Mouse (Mus musculus) embryonic facial prominence, embryonic 11.5 days (tissue): Measurements from ENCODE around the gene Prkci. TPM values are rescaled to one million over a fixed set of nuclear protein-coding genes. Genes with fewer than 3 reads are reported as not detected.

Experiments
- ATAC-seq: fragments of 200-750 bp; cut with Nextera tagmentation; replicated peaks from 2 replicates; pipeline ENCODE4 v1.8.0; 2017; ENCODE audit warnings: low read depth; ENCODE audit not compliant: insufficient number of reproducible peaks, low FRiP score, low TSS enrichment
- DNase-seq: peaks from one replicate; pipeline ENCODE4 v3.0.0-alpha.2; 2015; ENCODE audit warnings: low spot score
- H3K27ac ChIP-seq: fragments of 300-500 bp; sonication (generic); replicated peaks from 2 replicates; pipeline ENCODE4 v1.5.1; 2014; ENCODE audit warnings: mild to moderate bottlenecking, low read depth, low read length, control low read depth
- H3K27me3 ChIP-seq: fragments of 300-500 bp; sonication (generic); 2 replicates; pipeline ENCODE4 v1.6.1; 2014; ENCODE audit warnings: mild to moderate bottlenecking, low read length, moderate library complexity, mixed read lengths; ENCODE audit not compliant: control insufficient read depth, insufficient read depth
- H3K36me3 ChIP-seq: fragments of 300-500 bp; sonication (generic); replicated peaks from 2 replicates; pipeline ENCODE4 v1.6.1; 2014; ENCODE audit warnings: low read depth, mild to moderate bottlenecking, low read length, moderate library complexity, mixed read lengths; ENCODE audit not compliant: control insufficient read depth, insufficient read depth
- H3K4me1 ChIP-seq: fragments of 300-500 bp; sonication (generic); 2 replicates; pipeline ENCODE4 v1.6.1; 2014; ENCODE audit warnings: low read length, mixed read lengths; ENCODE audit not compliant: control insufficient read depth, insufficient read depth
- H3K4me2 ChIP-seq: fragments of 300-500 bp; sonication (generic); 2 replicates; pipeline ENCODE4 v1.6.1; 2014; ENCODE audit warnings: low read depth, mild to moderate bottlenecking, control low read depth, low read length, moderate library complexity
- H3K4me3 ChIP-seq: fragments of 300-500 bp; sonication (generic); 2 replicates; pipeline ENCODE4 v1.5.1; 2014; ENCODE audit warnings: low read depth, low read length, control low read depth
- H3K9ac ChIP-seq: fragments of 300-500 bp; sonication (generic); replicated peaks from 2 replicates; pipeline ENCODE4 v1.6.1; 2014; ENCODE audit warnings: mild to moderate bottlenecking, control low read depth, low read length
- H3K9me3 ChIP-seq: fragments of 300-500 bp; sonication (generic); replicated peaks from 2 replicates; pipeline ENCODE4 v1.6.1; 2016; ENCODE audit warnings: mild to moderate bottlenecking, low read length, inconsistent platforms, mixed read lengths; ENCODE audit not compliant: control insufficient read depth
- WGBS: fragments of 180-500 bp; shearing (Covaris S2); extraction: QIAGEN DNeasy Blood & Tissue Kit; methylation state at CpG from one replicate; pipeline ENCODE4 v1.1.7; 2014; 5-methylcytosine and 5-hydroxymethylcytosine counted together
- polyA plus RNA-seq: library from polyadenylated mRNA; unstranded; fragments of >200 nt; fragmentation: Nextera tagmentation; extraction: Ambion mirVana; gene quantifications from 2 replicates; pipeline ENCODE4 v1.2.1, GENCODE M21; 2014

Gene Prkci
- polyA plus RNA-seq, 1 experiment from 2014 or later: 57.1 TPM

DNA sequence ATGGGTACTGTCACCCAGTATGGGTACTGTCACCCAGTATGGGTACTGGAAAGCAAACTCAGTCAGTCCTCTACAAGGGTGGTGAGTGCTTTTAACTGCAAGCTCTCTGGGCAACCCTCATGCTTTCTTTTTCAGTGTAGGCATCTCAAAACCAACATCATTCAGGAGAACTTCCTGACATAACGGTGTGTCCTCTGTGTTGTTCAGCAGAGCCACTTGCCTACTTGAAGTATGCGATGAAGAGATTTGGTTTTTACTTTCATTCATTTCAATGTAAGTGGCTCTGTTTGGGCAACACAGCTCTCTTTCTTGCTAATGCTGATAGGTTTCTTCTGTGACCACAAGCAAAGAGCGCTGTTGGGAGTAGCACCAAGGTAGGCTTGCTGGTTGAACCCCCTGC, 89.5 kb downstream of the Prkci start:
- no peak for ATAC-seq
- Histone ChIP-seq H3K4me3 (no peak overlapping the region), H3K4me1 (no peaks in the 10 kb centered on the region), H3K36me3 (no peaks in the 10 kb centered on the region), H3K27me3 (no peaks in the 10 kb centered on the region), H3K4me2 (no peak overlapping the region), H3K9me3 (no peaks in the 10 kb centered on the region), H3K27ac (no peak overlapping the region), H3K9ac (no peak overlapping the region)
- WGBS: 90% methylated on average over 3 of the region's 3 CpGs
- DNase-seq: no peak

DNA sequence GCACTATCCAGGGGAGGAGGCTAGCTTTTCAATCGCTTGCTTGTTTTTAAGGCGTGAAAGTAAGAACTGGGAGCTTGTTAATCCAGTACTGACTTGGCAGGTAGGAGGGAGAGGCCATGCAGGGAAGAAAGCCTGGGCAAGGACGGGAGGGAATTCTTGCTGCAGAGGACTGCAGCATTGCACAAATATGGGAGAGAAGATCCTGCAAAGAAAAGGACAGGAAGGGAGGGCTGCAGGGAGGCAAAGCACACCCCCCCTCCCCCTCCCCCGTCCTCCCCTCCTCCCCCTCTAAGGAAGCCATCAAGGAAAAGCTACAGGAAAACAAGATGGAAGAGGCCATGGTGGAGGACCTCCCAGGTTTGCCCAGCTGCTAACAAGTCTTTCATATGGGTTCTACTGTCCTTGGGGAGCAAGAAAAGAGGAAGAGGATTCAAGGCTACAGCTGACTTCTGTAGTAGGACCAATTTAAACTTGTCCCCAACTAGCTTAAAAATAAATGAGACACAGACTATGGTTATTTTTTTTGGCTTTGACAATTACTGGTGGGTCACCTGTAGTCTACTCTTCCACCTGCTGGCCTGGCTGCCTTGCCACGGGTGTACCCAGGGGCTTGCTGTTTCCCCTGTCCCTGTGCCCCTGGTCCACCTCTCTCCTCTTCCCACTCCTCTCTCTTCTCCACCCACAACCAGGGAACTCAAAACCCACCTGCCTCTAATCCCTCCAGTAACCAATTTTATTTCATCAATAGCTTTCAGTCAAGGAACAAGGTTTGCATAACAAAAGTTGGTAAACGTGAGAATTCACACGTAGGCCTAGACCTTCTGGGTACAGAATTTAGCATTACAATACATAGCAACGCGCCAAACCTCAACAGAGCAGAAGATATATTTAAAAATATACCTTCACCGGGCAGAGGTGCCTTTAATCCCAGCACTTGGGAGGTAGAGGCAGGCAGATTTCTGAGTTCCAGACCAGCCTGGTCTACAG, 93.5 kb downstream of the Prkci start:
- no peaks in the 10 kb centered on the region for H3K36me3 ChIP-seq
- H3K9ac ChIP-seq: no peak overlapping the region
- H3K4me1 ChIP-seq: no peaks in the 10 kb centered on the region
- H3K27ac ChIP-seq: no peak overlapping the region
- no peaks in the 10 kb centered on the region for H3K9me3 ChIP-seq
- DNase-seq (no peak), ATAC-seq (no peak)
- H3K4me2 ChIP-seq: no peak overlapping the region
- no peaks in the 10 kb centered on the region for H3K27me3 ChIP-seq
- 32% methylated on average over 10 of the region's 10 CpGs for WGBS
- H3K4me3 ChIP-seq: no peak overlapping the region

DNA sequence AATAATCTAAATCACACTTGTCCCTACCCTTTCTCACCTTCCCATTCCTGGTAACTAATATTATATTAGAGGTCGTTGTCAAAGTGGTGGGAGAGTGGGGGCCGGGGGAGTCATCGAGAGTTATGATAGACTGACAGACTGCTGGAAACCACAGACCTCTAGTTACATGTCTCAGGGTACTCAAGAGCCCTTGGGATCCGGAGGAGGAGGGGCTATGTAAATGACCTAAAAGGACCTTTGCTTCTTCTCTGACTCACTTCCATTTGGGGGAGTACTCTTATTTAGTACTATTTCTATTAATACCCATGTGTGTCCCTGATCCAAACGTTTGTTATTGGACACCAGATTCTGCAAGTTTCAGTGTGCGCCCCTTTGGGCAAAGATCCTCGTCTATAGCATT, 94.4 kb downstream of the Prkci start:
- no peak for ATAC-seq
- WGBS: 65% methylated on average over 7 of the region's 7 CpGs
- Histone ChIP-seq H3K36me3 (no peaks in the 10 kb centered on the region), H3K9me3 (no peaks in the 10 kb centered on the region), H3K27me3 (no peaks in the 10 kb centered on the region), H3K4me3 (no peak overlapping the region), H3K9ac (no peak overlapping the region), H3K4me2 (no peak overlapping the region), H3K4me1 (no peaks in the 10 kb centered on the region), H3K27ac (no peak overlapping the region)
- DNase-seq: no peak

DNA sequence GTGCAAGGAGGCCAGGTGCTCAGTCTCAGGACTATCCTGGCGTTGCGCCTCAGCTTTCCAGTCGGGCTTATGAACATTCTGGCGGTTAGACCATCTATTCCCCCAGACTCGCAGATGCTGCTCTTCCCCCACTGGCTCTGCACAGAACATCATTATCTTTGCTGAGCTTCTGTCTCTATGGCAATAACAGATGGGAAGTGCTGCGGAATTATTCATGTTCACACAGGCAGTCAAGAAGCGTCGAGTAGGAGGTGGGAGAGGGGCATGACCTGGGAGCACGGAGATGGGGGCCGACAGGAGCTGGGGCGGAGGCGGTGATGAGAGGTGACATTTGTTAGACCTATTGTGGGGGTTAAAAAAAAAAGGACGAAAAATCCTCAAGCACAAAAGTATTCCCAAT, 97.6 kb downstream of the Prkci start:
- DNase-seq: peak; percentile 60
- Histone ChIP-seq H3K4me3 (peak overlapping the region; percentile 97), H3K9me3 (no peaks in the 10 kb centered on the region), H3K9ac (peak overlapping the region; percentile 83), H3K4me2 (peak overlapping the region; percentile 85), H3K27me3 (no peaks in the 10 kb centered on the region), H3K27ac (peak overlapping the region; percentile 99), H3K4me1 (no peaks in the 10 kb centered on the region), H3K36me3 (no peaks in the 10 kb centered on the region)
- ATAC-seq: 0 out of 2 replicates have a peak, but pooled peaks have one; percentile 12
- WGBS: 2% methylated on average over 13 of the region's 13 CpGs

DNA sequence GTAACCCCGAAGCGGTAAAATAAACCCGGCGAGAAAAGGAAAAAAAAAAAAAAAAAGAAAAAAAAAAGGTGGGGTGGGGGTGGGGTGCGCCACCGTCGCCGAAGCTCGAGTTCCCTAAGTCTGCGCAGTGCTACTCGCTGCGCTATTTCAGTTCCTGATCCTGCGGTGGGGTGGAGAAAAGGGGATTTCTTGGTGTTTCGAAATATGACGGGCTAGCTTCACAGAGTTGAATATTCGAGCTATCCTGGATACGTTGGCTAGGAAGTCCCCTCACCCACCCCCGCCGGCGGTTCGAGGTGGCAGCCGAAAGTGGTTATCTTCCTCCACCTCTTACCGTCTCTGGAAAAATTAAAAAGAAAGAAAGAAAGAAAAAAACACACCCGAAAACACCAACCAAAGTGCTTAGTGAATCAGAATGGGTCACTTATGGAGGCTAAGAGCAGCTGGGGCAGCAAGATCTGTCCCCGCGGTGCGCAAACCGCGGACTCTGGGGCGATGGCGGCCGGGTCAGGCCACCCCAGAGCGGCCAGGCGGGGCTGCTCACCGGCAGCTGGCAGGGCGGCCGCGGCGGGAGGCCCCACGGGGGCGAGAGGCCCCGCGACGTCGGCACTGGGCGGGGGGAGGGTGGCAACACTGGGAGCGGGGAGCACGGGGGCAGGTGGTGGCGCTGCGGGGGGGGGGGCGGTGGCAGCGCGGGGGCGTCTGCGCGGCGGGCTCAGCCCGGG, 98.2 kb downstream of the Prkci start:
- Histone ChIP-seq H3K4me2 (peak overlapping the region; percentile 85), H3K4me3 (peak overlapping the region; percentile 97), H3K9ac (peak overlapping the region; percentile 83), H3K27ac (peak overlapping the region; percentile 99), H3K9me3 (no peaks in the 10 kb centered on the region), H3K27me3 (no peaks in the 10 kb centered on the region), H3K36me3 (no peaks in the 10 kb centered on the region), H3K4me1 (no peaks in the 10 kb centered on the region; the same call in 1 of the 2 replicates)
- WGBS: under 1% methylated on average over 49 of the region's 58 CpGs
- ATAC-seq: peak; percentile 49
- peak; percentile 76 for DNase-seq

DNA sequence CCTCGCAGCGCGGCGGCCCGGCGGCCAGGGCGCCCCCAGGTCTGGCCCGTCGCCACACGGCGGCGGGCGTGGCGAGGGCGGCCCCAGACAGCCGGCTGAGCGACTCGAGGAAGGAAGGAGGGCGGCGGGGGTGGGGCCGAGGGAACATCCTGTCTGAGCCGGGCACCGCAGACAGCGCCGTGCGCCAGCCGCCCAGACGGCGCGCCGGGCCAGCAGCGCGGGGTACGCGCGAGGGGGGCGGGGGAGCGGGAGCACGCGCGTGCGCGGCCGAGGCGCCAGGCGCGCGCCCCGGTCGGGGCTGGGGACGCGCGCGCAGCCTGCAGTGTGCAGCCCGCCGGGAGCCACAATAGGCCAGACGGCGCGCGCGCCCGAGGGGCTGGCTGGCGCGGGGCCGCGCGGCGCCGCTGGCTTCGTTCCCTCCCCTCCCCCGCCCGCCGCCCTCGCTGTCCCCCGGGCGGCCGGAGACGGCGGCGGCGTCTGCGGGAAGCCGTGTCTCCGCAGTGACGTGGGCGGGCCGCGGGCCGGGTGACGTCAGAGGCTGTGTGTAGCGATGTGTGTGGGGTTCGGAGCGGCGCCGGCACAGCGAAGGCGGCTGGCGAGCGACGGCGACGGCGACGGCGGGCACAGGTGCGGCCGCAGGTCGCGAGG, 99.1 kb downstream of the Prkci start, which contains the start of gene Skil:
TSS of gene Skil (plus strand) at position 528 of the 648 bp plus-strand sequence.
- ATAC-seq (peak; percentile 97), DNase-seq (peak; percentile 96)
- H3K9ac ChIP-seq: peak within 1 kb of the TSS; percentile 83
- H3K27me3 ChIP-seq: no peaks in the 10 kb centered on the region
- H3K27ac ChIP-seq: peak within 1 kb of the TSS; percentile 99
- H3K4me3 ChIP-seq: peak within 1 kb of the TSS; percentile 97
- WGBS: under 1% methylated on average over 39 of the region's 109 CpGs
- H3K9me3 ChIP-seq: no peaks in the 10 kb centered on the region
- peak within 1 kb of the TSS; percentile 85 for H3K4me2 ChIP-seq
- H3K36me3 ChIP-seq: no peaks in the 10 kb centered on the region
- no peaks in the 10 kb centered on the region; the same call in 1 of the 2 replicates for H3K4me1 ChIP-seq

DNA sequence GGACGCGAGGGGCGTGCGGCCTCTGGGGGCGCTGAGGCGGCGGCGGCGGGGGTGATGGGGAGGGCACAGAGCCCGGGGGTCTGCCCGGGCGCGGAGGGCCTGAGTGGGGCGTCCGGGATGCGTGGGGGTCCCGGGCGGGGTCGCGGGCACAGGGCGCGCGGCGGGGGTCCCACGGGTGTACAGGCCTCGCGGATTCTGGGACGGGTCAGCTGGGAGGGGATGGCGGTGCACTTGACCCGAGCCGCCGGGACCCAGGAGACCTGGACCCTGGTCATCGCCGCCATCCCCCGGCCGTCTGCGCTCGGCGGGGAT, 99.6 kb downstream of the Prkci start:
- DNase-seq: no peak
- no peaks in the 10 kb centered on the region for H3K27me3 ChIP-seq
- no peaks in the 10 kb centered on the region; the same call in 1 of the 2 replicates for H3K4me1 ChIP-seq
- peak overlapping the region; percentile 83 for H3K9ac ChIP-seq
- peak overlapping the region; percentile 85 for H3K4me2 ChIP-seq
- no peaks in the 10 kb centered on the region for H3K9me3 ChIP-seq
- peak overlapping the region; percentile 99 for H3K27ac ChIP-seq
- no peak for ATAC-seq
- under 1% methylated on average over 28 of the region's 39 CpGs for WGBS
- H3K4me3 ChIP-seq: peak overlapping the region; percentile 97
- no peaks in the 10 kb centered on the region for H3K36me3 ChIP-seq
